Mouse (Mus musculus) G1E (cell line): ENCODE data around the gene Clec1a.

Experiments
- CTCF ChIP-seq: IDR thresholded peaks from 2 replicates; pipeline ENCODE4 v1.5.1; 2012; ENCODE audit warnings: low read depth, low read length, inconsistent platforms, mixed read lengths
- GATA1 ChIP-seq: IDR thresholded peaks from 2 replicates; pipeline ENCODE4 v1.6.1; 2012; ENCODE audit warnings: borderline replicate concordance, low read length, inconsistent platforms, mixed read lengths

DNA sequence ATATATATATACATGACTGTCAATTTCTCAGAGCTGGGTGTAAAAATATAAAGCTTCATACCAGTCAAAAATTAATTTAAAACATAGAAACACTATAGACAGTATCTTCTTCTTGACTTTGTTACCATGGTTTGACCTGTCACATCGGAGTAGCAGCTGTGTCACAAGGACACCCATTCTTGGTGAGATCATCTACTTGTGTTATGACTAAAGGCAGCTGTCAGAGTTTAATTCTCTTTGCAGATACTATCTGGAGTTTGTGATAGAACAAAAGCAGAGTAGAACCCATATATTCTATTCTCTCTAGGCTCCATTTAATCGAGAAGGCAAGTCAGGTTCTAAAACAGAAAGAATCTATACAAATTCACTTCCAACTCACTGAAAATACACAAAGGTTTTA lies 13.8 kb downstream of the Clec1a start:
- TF ChIP-seq CTCF (no peak), GATA1 (no peak)
